Mouse (Mus musculus): ENCODE data around the gene Gm20517. TPM values are rescaled to one million over a fixed set of nuclear protein-coding genes. Genes with fewer than 3 reads are reported as not detected.

Gm20517 gene
- total RNA-seq (2012; rRNA removed) = 1.1 and 2.9 TPM in 2 replicates
- 1 to 10 TPM in 1 of 2 experiments, not detected in 1; 1.9 TPM for polyA plus RNA-seq (2012; ENCODE audit: insufficient read depth in 1 of 2, insufficient read length in 2 of 2, low read depth in 1 of 2, low replicate concordance in 2 of 2, missing spikeins in 1 of 2)

DNA sequence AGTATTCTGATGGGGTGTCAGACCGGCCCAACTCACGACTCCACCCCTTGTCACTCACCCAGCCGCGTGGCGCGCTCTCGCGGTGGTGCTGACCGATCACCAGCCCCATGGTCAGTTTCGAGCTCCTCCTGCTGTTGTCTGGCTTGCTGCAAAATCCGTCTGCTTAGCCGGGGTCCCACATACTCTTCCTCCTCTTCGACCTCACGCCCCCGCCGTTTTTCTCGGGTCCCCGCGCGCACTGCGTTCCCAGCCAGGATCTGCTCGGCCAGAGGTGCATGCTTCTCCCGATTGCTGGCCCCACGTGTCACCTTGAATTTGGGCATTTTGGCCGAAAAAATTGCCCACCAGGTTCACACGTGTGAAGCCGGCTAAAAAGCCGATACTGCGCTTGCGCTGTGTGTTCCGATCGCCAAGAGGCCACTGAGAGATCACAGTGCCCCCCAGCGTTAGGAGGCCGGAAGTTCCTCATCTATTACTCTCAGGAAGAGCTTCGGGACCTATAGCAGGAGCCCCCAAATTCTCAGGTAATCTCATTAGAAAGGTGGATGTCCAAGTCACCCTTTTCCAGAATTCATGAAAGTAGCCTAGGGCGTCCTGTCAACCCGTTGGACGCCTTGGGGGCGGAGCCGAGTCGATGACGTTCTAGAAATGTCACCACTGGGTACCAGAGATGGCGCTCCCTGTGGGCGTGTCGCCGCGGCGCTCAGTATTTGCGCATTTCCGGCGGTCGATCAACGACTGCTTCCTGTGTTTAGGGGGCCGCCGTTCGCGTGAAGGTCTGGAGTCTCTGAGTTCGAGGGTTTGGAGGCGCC, at the start of gene Gm20517, which contains the start of the genes Bysl and Med20:
Gene Gm20517, plus strand, starts transcription at position 741 of the 812 bp plus-strand sequence.
Gene Bysl, minus strand, starts transcription at position 644 of the 812 bp plus-strand sequence.
Gene Med20, plus strand, starts transcription at position 734 of the 812 bp plus-strand sequence.
- Histone ChIP-seq H3K79me2 (ENCODE audit: control insufficient read depth, insufficient read depth, low read length, poor library complexity) (peaks cover 81% of the 10 kb centered on the region), H3K36me3 (ENCODE audit: control insufficient read depth in 1 of 2, insufficient read depth in 2 of 2, low read length in 2 of 2) (peaks cover 6 to 36% of the 10 kb centered on the region in 2 experiments), H3K4me3 (ENCODE audit: control insufficient read depth in 1 of 2, insufficient read depth in 1 of 2, low read depth in 2 of 2, low read length in 2 of 2) (peak within 1 kb of the TSS; percentile 77 to 84), H3K27ac (ENCODE audit: control insufficient read depth, low read depth, low read length) (peak within 1 kb of the TSS; percentile 85), H3K9ac (ENCODE audit: control insufficient read depth, low read depth, low read length, poor library complexity, severe bottlenecking) (peak within 1 kb of the TSS; percentile 84), H3K4me1 (ENCODE audit: control insufficient read depth in 1 of 2, insufficient read depth in 2 of 2, low read length in 2 of 2) (peaks cover 2 to 33% of the 10 kb centered on the region in 2 experiments; a peak in 3 of 4 replicates), H3K27me3 (ENCODE audit: control insufficient read depth in 1 of 2, insufficient read depth in 2 of 2, low read length in 2 of 2) (no peaks in the 10 kb centered on the region), H3K9me3 (replicated peaks; ENCODE audit: insufficient read depth, low read length) (no peaks in the 10 kb centered on the region)
- DNase-seq (ENCODE audit: low read depth, low spot score) = peak; percentile 98
- peak; percentile 83 for TF ChIP-seq MYB (IDR thresholded peaks at IDR 0.05; ENCODE audit: low read depth, low read length)
- TF ChIP-seq SMC3 (IDR thresholded peaks at IDR 0.05; ENCODE audit: low read depth, low read length) = peak; percentile 2; the same call in 1 of the 2 replicates
- peak; percentile 74; the same call in 1 of the 2 replicates for TF ChIP-seq JUND (IDR thresholded peaks at IDR 0.05; ENCODE audit: low read depth, low read length)
- no peak for TF ChIP-seq ZKSCAN1 (IDR thresholded peaks at IDR 0.05; ENCODE audit: low read depth, low read length)
- peak; percentile 96 for TF ChIP-seq MYC (IDR thresholded peaks at IDR 0.05; ENCODE audit: low read depth, low read length)
- TF ChIP-seq ELF1 (IDR thresholded peaks at IDR 0.05; ENCODE audit: low read depth, low read length) = peak; percentile 65
- no peak for TF ChIP-seq USF1 (IDR thresholded peaks at IDR 0.05; ENCODE audit: low read depth, low read length)
- TF ChIP-seq USF2 (IDR thresholded peaks at IDR 0.05; ENCODE audit: borderline replicate concordance in 1 of 2, insufficient read depth in 1 of 2, low read depth in 1 of 2, low read length in 2 of 2) = no peak
- TF ChIP-seq MAX (IDR thresholded peaks at IDR 0.05; ENCODE audit: low read length) = peak; percentile 90
- peak; percentile 83 for TF ChIP-seq POLR2AphosphoS2 (IDR thresholded peaks at IDR 0.05; ENCODE audit: low read length)
- peak; percentile 24; the same call in 1 of the 2 replicates for TF ChIP-seq E2F4 (IDR thresholded peaks at IDR 0.05; ENCODE audit: borderline replicate concordance, low read depth, low read length)
- peak; percentile 8; the same call in 1 of the 2 replicates for TF ChIP-seq GABPA (IDR thresholded peaks at IDR 0.05; ENCODE audit: low read depth, low read length)
- no peak for TF ChIP-seq BHLHE40 (IDR thresholded peaks at IDR 0.05; ENCODE audit: borderline replicate concordance, low read depth, low read length)
- peak; percentile 78 for TF ChIP-seq NRF1 (IDR thresholded peaks at IDR 0.05; ENCODE audit: insufficient read depth, low read depth, low read length, poor library complexity, severe bottlenecking)
- TF ChIP-seq MAZ (IDR thresholded peaks at IDR 0.05; ENCODE audit: low read depth, low read length) = peak; percentile 77; the same call in 1 of the 2 replicates
- TF ChIP-seq NELFE (IDR thresholded peaks at IDR 0.05; ENCODE audit: low read depth, low read length) = peak; percentile 66
- peak; percentile 60 to 81 for TF ChIP-seq POLR2A (IDR thresholded peaks at IDR 0.05; ENCODE audit: control insufficient read depth in 1 of 2, insufficient read depth in 1 of 2, low read depth in 1 of 2, low read length in 2 of 2, poor library complexity in 1 of 2)
- TF ChIP-seq SIN3A (IDR thresholded peaks at IDR 0.05; ENCODE audit: low read length) = peak; percentile 94
- no peak for TF ChIP-seq CHD2 (IDR thresholded peaks at IDR 0.05; ENCODE audit: low read length)
- no peak for TF ChIP-seq RAD21 (IDR thresholded peaks at IDR 0.05; ENCODE audit: low read depth, low read length)
- no peak for TF ChIP-seq TAL1 (IDR thresholded peaks at IDR 0.05; ENCODE audit: low read length)
- TF ChIP-seq CHD1 (IDR thresholded peaks at IDR 0.05; ENCODE audit: low read depth, low read length) = no peak
- peak; percentile 99 for TF ChIP-seq MXI1 (IDR thresholded peaks at IDR 0.05; ENCODE audit: low read depth, low read length)
- no peak; the same call in 1 of the 2 replicates for TF ChIP-seq ZC3H11A (IDR thresholded peaks at IDR 0.05; ENCODE audit: low read depth, low read length)
- no peak for TF ChIP-seq RCOR1 (IDR thresholded peaks at IDR 0.05; ENCODE audit: low read depth, low read length)
- peak; percentile 97 for TF ChIP-seq HCFC1 (IDR thresholded peaks at IDR 0.05; ENCODE audit: low read depth, low read length)
- no peak for TF ChIP-seq ZNF384 (IDR thresholded peaks at IDR 0.05; ENCODE audit: low read depth, low read length)
- peak; percentile 72 for TF ChIP-seq TBP (IDR thresholded peaks at IDR 0.05; ENCODE audit: low read depth, low read length)
- TF ChIP-seq EP300 (IDR thresholded peaks at IDR 0.05; ENCODE audit: low read depth in 1 of 2, low read length in 2 of 2) = 0 out of 4 replicates have a peak, but pooled peaks of 1 of the 2 experiments have one; percentile 19
- peak; percentile 80 to 82 (median 80) for TF ChIP-seq CTCF (IDR thresholded peaks at IDR 0.05 in 2 of 3, conservative IDR thresholded peaks at IDR 0.05 in 1 of 3; ENCODE audit: control insufficient read depth in 1 of 3, insufficient read depth in 1 of 3, low read depth in 2 of 3, low read length in 3 of 3, poor library complexity in 1 of 3, severe bottlenecking in 1 of 3)
- TF ChIP-seq POLR2AphosphoS5 (IDR thresholded peaks at IDR 0.05; ENCODE audit: borderline replicate concordance, low read depth, low read length) = no peak
- TF ChIP-seq UBTF (IDR thresholded peaks at IDR 0.05; ENCODE audit: borderline replicate concordance, insufficient read depth, low read depth, low read length) = no peak
- no peak for TF ChIP-seq TCF12 (IDR thresholded peaks at IDR 0.05; ENCODE audit: low read depth, low read length)
- no peak for TF ChIP-seq GATA1 (IDR thresholded peaks at IDR 0.05; ENCODE audit: low read depth, low read length)
- TF ChIP-seq ETS1 (IDR thresholded peaks at IDR 0.05; ENCODE audit: low read depth, low read length) = peak; percentile 56; the same call in 1 of the 2 replicates
